Mouse (Mus musculus) layer of hippocampus, postnatal 14 days (tissue): ENCODE results near the gene Rsrc1. TPM values are rescaled to one million over a fixed set of nuclear protein-coding genes. Genes with fewer than 3 reads are reported as not detected.
"Not testable (repeated sequence)": the region's sequence is repeated elsewhere in the genome, so short reads cannot be mapped to it uniquely, and the experiment has no call there.

Experiments used
- DNase-seq, 2 experiments: peaks; one replicate each; pipeline ENCODE4 v3.0.0; 2021 to 2022; ENCODE audit warnings: low spot score in 2 of 2, mixed read lengths in 1 of 2
- total RNA-seq, 2 experiments: library from RNA; stranded (reverse); gene quantifications; 2 replicates each; pipeline ENCODE4 v1.2.3; 2021

Gene Rsrc1
- total RNA-seq, 2 experiments from 2014 or later = 32.1 to 33.3 TPM

DNA sequence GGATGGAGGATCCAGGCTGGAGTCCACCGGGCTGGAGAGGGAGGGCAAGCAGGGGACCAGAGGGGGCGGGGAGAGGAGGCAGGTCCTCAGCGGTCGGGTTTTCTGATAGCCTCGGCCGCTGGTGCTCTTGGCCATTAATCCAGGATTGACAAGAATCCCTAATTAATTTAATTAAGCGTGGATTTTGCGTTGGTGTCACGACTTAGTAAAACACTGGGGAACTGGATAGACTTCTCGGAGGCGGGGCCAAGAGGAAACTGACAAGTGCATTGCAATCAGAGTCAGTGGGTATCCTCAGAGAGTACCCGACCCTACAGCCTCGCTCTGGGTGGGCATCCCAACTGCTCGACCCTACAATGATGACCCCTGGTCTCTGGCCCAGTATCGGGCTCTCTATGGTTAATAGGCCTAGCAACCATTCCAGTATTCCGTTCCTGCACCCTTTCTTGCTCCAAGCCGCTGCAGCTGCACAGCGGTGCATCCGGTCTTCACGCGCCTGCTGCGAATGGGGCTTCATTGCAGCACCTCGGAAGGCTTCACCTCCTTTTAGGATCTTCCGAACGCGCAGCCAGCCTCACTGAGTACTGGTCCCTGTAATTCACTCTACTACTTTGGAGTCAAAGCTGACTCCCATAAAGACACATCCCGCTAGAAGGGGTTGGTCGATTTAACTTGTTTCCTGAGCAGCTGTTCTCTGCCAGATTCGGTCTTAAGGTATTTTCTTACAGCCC, 1.2 kb downstream of the Rsrc1 start:
- DNase-seq = peak in 1 of 2 experiments; percentile 29

DNA sequence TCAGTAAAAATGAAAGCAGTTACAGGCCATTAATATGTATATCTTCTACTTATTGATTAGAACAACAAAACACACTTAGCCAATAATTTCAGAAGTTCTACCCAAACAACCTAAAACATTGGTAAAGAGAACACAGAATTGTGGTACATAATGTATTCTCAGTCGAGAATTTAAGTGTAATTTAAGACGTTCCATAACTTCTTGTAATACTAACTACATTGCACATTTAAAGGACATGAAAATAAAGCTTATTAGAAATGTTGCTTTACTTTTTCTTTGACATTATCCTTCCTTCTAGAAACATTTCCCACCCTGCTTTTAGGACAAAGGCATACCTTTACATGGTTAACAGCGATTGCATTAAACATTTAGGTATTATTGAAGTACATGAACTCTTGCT, 2.3 kb downstream of the Rsrc1 start:
- DNase-seq = no peak

DNA sequence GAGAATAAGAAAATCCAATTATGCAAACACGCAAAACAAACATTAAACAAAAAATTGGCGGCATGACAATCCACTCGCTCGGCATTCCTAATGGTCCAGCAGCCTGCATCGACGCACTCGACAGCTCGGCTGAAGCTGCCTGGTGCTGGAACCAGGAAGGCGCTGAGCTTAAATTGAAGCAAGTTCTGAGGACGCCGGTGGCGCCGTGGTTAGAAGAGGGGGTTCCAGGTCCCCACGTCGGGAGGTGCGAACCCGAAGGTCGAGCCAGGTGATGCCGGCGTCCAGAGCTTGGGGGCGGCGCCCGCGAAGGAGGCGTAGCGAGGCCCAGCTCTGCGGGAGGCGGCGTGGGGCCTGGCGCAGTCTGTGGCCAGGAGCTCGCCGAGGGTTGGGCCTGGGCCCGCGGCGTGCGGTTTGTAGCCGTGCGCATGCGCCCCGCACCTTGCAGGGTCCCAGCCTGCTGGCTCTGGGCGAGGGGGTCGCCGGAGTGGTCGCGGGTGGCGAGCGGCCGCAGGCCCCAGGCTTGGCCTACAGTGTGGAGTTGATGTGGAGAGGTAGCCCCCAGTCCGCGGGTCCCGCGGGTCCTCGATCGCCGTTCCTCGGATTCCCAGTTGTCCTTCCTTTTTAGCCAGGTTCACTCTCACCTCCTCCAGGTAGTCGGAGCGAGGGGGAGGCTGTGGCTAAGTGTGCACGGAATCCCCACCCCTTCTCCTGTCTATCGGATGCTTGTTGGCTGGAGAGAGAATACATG, 4.5 kb downstream of the Rsrc1 start:
- DNase-seq = peak; percentile 78 to 80

DNA sequence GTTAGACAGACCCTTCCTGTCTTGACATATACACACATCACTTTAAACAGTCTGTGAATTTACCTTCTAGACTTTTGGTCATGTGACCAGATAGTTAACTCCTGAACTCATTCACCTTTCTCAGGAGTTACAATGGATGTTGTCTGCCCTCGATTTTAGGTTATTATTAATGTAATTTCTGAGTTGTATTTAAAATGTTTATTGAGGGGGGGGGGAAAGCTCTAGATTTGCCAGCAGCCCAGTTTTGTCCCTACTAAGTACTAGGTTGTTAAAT, 5.0 kb downstream of the Rsrc1 start:
- DNase-seq = no peak

DNA sequence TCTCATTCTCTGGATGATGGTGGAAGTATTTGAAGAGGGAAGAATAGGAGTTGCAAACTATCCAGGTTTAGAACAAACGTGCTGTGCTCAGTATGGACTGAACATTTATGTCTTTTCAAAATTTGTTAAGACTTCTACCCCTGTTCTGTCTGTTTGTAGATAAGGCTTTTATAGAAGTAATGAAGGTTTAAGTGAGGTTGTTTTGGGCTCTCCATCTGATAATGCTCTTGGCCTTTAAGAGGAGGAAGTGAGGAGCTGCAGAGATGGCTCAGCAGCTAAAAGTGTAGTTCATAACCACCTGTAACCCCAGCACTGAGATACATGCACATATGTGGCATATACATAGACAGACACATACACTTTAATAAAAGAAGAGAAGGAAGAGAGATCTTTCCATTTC, 15.6 kb downstream of the Rsrc1 start:
- DNase-seq = no peak

DNA sequence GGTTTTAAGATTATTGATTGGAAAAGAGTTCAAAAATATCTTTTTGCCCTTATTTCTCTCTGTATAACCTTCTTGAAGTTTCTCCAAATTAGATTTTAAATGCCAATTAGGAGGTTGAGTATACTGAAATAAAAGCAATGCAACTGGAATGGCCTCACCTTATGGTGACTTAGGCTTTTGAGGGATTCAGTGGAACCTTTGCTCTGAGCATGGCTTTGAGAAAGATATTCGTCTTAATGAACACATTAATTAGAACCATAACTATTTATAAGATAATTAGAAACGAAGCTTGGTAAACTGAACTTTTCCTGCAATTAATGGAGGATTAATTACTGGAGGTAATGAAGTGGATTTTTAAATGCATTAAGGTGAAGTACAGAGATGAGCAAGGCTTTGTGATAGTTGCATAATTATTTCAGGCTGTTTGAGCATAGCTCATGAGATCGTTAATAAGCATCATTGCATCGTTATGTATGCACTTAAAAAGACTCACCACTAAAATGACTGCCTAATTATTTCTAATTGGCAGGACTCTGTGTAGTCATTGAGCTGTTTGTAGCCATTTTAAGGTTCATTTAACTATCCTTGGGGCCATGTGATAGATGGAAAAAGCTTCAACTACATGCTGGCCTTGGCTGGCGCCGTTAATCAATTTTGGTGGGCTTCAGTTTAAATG, 55.3 kb downstream of the Rsrc1 start:
- no peak for DNase-seq

DNA sequence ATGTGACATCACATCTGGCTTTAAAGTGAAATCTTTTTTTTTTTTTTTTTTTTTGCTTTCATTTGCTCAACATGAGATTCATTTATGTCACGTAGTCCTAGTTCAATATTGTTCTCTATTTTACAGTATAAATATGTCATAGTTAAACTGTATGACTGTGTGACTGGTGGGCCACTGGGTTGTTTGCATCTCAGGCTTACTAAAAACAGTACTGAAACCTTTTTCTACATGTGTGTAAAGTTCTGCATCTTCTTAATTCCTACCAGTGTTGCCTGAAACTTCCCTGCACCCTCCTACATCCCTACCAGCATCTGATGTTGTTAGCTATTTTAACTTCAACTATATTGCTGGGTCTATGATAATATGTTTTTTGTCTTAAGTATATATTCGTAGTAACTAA, 78.6 kb downstream of the Rsrc1 start:
- DNase-seq = no peak

DNA sequence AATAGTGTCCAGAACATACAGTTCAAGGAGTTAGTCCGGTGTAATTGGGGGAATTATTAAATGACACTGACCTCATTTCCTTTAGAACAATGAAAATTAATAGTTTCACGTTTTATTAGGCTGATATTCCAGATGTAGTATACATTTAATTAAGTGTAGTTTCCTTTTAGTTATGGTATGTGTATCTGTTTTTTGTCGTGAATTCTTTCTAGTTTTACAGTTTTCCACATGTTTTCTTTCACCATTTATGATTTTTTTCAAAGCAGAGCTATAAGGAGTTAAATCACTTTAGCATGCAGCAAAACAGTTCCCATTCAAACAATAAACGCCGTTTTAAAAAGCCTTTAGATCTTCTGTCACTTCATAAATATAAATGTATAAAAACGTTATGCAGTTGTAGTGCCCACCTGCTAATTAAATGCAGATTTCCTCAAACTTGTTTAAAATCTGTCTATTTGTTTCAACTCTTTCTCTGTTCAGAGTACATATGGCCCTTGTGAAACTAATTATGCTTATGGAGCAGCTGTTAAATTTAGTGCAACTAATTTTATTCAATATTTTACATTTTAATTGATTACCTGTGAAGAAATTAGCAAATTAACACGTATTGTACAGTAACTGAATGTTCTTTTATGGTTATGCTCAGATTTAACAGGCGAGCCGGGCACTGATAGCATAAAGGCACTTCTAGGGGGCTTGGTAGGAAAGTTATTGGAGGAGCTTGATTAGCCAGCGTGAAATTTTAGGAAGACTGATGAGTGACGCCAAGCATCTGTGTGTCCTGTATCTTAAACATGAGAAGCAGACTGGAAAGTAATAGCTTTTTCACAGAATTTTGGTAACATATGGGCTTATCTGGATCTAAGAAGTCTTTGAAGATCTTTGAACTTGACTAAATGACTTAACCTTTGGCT, 89.6 kb downstream of the Rsrc1 start:
- DNase-seq = no peak

DNA sequence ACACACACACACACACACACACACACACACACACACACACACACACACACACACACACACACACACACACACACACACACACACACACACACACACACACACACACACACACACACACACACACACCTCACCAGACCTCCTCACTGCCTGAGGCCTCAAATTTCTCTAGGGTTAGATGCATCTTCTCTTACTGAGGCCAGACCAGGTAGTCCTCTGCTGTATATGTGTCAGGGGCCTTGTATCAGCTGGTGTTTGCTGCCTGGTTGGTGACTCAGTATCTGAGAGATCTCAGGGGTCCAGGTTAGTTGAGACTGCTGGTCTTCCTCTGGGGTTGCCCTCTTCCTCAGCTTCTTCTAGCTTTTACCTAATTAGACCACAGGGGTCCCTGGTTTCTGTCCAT, 92.5 kb downstream of the Rsrc1 start:
- DNase-seq = not testable (repeated sequence)

DNA sequence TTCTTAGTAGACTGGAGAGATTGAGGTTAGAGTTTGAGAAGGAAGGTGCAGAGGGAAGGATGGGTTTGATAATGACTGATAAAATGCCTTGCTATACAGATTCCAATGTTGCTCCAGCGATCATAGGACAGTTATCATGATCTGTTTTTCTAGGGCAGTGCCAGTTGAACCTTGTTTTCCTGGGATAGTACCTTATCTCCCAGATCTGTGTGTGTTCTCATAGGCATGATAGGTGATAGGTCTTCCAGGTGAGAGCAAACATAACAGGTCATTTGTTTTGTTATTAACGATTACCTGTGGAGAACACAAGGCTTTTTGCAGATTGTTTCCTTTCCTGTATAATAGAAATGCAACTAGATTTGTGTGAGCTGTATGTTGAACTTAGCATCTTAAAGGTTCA, 94.3 kb downstream of the Rsrc1 start:
- DNase-seq = no peak

DNA sequence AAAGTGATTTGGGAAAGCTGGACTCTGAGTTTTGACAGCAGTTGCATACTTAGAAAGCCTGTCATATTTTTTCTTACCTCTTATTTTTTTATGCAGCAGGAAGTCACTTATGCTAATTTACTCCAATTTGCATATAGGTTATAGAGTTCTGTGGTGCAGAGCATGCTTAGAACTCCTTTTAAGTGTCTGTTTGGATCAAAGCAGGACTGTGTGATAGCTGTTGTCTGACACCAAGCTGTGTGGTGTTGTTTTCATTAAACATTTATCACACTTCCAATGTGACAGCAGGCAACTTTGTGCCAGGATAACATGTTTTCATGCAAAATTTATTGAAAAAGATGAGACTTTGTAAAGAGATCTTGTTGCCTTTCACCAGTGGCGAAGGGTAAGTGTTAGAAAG, 103.6 kb downstream of the Rsrc1 start:
- no peak for DNase-seq

DNA sequence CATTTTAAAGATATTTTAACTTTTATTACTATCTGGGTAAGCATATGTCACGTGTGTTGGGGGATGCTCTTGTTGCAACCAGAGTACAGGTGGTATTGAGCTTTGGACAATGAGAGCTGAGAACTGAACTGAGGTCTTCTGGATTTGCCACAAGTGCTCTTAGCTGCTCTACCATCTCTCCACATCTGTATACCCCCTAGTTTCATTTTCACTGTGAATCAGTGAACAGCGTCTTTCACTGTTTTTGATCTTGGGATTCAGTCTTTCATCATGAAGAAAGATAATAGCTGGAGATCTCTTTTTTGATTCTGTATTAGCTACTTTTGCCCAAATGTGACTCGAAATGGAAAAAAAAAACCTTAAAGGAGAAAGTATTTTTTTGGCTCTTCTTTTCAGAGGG, 127.2 kb downstream of the Rsrc1 start:
- no peak for DNase-seq

DNA sequence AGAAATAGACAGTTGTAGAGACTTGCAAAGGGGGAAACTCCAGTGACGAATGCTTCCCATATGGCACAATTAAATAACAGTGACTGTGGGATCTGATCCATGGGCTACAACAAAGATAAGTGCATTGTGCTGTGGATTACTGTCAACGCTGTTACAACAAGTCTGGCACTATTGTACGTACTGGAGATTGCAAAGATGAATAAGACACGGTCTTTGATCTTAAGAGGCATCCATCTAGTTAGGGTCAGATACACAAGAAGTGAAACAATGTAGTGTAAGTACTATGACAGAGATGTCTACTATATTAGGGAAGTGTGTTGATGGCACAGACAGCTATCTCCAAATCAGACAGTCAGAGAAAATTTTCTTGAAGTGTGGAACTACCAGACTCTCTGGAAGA, 135.1 kb downstream of the Rsrc1 start:
- no peak for DNase-seq

DNA sequence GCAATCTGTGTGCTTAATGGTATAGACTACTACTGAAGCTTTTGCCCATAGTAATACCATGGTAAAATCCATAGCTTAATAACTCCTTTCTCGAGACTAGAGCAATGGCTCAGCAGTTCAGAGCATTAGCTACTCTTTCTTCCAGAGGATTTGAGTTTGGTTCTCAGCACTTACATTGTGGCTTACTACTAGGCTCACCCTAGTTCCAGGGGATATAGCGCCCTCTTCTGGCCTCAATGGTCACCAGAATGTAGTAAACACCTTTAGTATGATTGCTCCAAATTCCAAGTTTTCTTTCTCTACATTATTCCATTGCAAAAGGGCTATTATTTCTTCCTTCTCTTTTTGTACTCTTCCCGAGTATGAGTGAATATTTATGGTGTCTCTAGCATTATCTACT, 151.3 kb downstream of the Rsrc1 start:
- DNase-seq = no peak

DNA sequence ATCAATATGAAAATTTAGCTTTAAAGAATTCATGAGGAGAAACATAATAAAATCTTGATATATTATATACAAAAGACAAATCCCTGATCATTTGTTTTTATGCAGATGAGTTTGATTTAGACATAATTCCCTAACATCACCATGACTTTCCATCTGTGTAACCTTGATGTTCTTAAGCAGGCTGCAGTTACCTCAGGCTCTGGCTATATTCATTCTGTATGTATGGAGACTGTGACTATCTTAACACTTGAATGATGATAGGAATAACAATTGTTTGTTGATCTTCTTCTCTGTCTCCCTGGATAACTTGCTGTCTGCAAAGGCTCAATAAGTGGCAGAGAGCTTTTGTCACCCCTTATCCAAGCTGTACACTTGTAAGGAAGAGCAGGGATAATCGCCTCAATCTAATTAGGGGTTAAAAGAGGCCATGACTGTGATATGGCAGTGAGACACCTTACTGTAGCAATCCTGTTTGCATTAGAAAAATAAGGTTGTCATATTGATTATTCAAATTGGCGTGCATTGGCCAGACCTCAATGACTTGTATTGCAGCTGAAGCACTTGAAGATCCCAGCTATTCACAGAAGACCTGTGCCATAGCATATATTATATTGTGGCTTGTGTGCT, 154.7 kb downstream of the Rsrc1 start:
- DNase-seq = no peak

DNA sequence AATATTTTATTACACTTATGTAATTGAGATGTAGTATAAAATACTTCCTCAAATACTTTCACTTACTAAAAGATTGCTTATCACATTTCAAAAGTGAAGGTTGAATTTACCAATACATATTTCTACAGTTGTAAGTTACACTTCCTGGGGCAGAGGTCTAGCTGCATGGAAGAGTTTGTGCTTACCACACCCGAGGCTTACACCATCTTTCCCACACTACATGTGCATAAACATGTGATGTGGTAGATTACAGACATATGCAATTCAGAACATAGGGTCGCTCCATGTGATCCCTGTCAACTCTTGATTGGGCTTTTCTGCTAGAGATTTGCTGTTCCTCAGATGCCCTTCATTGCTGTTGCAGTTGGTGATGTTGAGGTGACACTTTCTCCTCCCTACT, 163.8 kb downstream of the Rsrc1 start:
- DNase-seq = no peak

DNA sequence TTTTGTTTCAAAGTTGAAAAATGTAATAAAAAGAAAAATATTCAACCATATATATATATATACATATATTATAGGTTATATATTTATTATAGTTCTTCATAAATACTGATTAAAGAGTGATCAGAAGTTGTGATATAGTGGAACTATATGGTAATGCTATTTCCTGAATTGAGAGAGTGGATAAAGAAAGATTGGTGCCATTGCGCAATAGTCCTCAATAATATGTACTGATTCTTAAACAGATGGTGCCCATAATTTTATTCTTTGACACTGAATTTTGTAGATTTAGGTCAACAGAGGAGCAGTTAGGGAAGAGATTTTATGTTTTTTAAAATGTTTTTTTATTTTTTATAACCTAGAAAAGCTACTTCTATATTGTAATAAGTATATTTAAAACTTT, 165.1 kb downstream of the Rsrc1 start:
- DNase-seq = no peak

DNA sequence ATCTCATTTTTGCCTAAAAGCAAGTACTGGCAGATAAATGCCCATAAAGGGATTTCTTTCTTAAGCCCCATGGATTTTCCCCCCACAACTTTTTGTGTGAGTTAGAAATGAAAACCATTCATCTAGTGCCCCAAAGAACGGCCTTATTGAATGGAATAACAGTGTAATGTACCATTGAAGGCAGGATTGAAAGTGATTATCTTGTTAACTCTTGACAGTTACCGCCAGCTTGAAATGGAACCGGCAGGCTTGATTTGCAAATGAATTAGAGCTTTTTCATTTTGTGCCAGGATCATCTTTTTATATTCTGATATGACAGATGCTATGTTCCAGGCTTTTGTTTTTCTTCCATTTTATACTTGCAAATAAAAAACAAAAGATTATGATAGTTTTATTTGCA, 166.1 kb downstream of the Rsrc1 start:
- peak in 1 of 2 experiments; percentile 70 for DNase-seq

DNA sequence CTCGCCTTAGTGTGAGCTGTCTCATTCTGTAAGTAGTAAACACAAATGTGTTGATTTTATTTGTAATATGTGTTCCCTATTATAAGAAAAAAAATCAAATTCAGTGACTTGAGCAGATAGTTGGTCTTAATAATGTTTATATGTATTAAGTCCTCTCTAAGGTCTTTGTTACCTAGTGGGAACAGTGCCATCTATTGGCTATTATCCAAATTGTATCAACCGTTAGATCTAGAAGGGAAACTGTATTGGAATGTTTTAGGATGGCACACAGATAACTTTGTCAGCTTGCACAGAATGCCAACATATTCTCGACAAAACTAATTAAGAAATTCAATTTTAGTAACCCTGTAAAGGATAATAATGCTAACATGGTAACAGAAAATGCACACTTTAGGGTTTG, 216.0 kb downstream of the Rsrc1 start:
- DNase-seq = no peak

DNA sequence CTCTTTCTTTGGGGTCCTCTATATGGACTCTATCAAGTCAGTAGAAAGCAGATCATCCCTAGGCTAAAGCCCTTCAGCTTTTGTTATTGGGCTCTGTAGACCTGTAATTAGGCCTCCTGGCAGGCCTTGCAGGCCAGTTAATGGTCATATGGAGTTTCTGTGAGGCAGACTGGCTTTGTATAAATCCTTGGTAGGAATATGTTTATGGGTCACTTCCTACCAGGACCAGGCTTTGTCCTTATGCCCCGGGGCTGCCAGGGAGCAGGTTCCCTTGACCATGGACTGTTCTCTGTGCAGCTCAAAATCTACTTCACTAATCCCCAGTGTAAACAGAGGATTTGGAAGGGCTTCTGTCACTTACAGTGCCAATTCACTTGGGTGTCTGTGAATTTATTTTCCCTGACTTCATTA, 231.9 kb downstream of the Rsrc1 start:
- no peak for DNase-seq

DNA sequence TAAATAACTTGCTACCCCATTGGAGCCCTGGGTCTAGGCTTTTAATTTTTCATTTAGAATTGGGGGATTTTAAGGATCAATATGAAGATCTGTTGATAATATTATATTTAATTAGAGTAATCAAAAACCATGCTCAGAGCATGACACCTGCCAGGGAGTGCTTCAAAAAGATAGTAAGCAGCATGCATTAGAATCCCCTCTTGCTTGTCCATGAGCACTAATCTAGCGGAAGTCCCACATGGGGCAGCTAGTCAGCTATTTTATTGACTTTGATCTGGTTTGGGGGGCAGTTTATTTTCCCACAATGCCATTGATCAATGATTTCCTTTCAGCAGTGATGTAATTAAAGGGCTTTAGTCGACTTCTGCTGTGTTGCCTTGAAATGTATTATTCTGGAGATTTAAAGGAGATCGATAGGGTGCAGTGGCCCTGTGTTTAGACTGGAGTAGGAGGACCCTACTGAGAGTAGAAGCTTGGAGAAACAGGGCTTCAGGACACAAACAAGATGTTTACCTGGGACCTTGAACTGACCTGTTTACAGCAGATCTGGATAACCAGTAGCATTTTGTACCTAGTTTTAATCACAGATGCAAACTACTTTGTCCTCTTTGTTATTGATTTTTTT, 251.5 kb downstream of the Rsrc1 start:
- no peak for DNase-seq
